Mouse (Mus musculus): ENCODE data around the gene Gm45808. TPM values are rescaled to one million over a fixed set of nuclear protein-coding genes. Genes with fewer than 3 reads are reported as not detected.
A peak's percentile ranks its signal among the peaks of the same experiment; 100 is the strongest.
"Not testable (repeated sequence)": the region's sequence is repeated elsewhere in the genome, so short reads cannot be mapped to it uniquely, and the experiment has no call there.

Gene Gm45808
- polyA plus RNA-seq, 1 experiment from 2014 or later, result not detected

DNA sequence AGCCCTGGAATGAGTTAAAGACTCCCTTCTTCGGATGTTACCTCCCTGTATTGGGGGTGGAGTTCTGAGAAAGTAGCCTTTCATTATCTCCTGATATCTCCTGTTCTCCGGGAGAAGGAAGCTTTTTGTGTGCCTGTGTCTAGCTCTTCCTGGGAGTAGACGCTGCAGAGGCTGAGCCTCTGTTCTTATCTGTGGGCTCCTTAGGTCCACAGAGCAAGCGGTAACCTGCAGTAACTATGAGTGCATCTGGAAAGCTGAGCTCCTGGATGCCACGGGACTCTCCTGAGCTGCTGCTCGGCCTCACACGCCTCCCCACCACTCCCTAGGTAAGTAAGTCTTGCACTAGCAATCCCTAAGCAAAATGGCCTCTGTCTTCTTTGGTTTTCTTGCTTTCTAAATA, 453 bp downstream of the Gm45808 start:
- Histone ChIP-seq H3K27ac (replicated peaks) (no peak overlapping the region), H3K4me1 (peaks cover 24% of the 10 kb centered on the region), H3K4me2 (no peak overlapping the region), H3K9ac (no peak overlapping the region), H3K36me3 (0 out of 2 replicates have a peak, but pooled peaks cover 2% of the 10 kb centered on the region), H3K4me3 (no peak overlapping the region), H3K27me3 (replicated peaks) (no peaks in the 10 kb centered on the region), H3K9me3 (no peaks in the 10 kb centered on the region)
- 47% methylated on average over 7 of the region's 7 CpGs for WGBS
- ATAC-seq (ENCODE audit: extremely low read depth, insufficient number of reproducible peaks, low FRiP score, low TSS enrichment), result no peak

DNA sequence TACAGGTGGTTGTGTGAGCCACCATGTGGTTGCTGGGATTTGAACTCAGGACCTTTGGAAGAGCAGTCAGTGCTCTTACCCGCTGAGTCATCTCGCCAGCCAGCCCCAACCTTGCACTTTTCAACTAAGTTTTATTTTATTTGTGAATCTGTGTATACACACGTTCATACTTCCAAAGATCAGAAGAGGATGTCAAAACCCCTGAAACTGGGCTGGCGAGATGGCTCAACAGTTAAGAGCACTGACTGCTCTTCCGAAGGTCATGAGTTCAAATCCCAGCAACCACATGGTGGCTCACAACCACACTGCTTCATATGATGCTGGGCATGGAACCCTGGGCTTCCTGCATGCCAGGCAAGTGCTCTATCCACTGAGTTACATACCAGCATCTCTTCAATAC, 1.6 kb downstream of the Gm45808 start:
- ATAC-seq (ENCODE audit: extremely low read depth, insufficient number of reproducible peaks, low FRiP score, low TSS enrichment); H3K9ac ChIP-seq; H3K9me3 ChIP-seq; H3K27ac ChIP-seq (replicated peaks); H3K27me3 ChIP-seq (replicated peaks); H3K36me3 ChIP-seq; H3K4me3 ChIP-seq; H3K4me2 ChIP-seq: not testable (repeated sequence)
- 85% methylated on average over 5 of the region's 5 CpGs for WGBS
- peaks cover 18% of the 10 kb centered on the region for H3K4me1 ChIP-seq

DNA sequence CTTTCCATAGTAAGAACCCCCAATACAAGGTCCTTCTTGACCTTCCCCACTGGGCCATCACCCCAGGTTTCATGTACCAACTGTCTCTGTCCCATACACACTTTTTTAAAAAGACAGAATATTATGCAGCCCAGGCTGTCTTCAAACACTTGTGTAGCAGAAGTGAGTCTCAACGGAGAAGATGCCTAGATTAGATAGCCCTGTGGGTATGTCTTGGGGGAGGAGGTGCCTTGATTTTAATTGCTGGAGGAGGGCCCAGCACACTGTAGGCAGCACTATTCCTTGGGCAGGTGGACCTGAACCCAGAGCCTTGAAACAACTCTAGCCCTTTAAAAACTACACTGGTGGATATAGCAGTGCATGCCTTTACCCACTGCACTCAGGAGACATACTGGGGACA, 4.4 kb downstream of the Gm45808 start:
- no peak for ATAC-seq (ENCODE audit: extremely low read depth, insufficient number of reproducible peaks, low FRiP score, low TSS enrichment)
- Histone ChIP-seq H3K4me1 (no peaks in the 10 kb centered on the region), H3K27me3 (replicated peaks) (no peaks in the 10 kb centered on the region), H3K4me3 (no peak overlapping the region), H3K9ac (no peak overlapping the region), H3K9me3 (no peaks in the 10 kb centered on the region), H3K27ac (replicated peaks) (no peak overlapping the region), H3K4me2 (no peak overlapping the region), H3K36me3 (0 out of 2 replicates have a peak, but pooled peaks cover 5% of the 10 kb centered on the region)
- 68% methylated on average over 1 of the region's 1 CpGs for WGBS

DNA sequence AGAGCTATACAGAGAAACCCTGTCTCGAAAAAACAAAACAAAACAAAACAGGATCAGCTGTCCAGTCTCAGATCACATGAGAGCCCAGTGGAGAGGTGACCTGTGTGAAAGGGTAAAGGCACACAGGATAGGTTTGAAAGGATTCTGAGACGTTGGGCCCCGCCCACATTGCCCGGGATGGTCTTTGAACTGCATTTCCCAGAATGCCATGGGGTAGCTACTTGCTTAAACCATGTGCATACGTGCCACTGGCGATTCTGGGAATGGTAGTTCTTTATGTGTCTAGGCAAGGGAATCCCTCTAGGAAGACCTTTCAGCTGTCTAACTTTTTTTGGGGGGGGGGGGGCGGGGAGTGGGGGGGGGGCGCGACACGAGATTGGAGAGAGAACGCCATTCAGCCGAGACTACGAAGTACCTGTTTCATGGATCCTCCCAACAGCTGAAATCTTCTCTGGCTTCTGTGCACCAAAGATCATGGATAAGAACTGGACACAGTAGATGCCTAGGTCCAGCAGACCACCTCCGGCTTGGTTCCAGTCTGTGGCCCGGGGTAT, 5.2 kb downstream of the Gm45808 start, which contains the start of gene Tulp2:
Tulp2 (plus strand) TSS at position 504 of the 554 bp plus-strand sequence.
- Histone ChIP-seq H3K36me3 (0 out of 2 replicates have a peak, but pooled peaks cover 5% of the 10 kb centered on the region), H3K4me2 (no peak within 1 kb of the TSS), H3K4me3 (no peak within 1 kb of the TSS), H3K9me3 (no peaks in the 10 kb centered on the region), H3K27ac (replicated peaks) (no peak within 1 kb of the TSS), H3K4me1 (no peaks in the 10 kb centered on the region), H3K9ac (no peak within 1 kb of the TSS), H3K27me3 (replicated peaks) (no peaks in the 10 kb centered on the region)
- peak; percentile 74; the same call in 1 of the 2 replicates for ATAC-seq (ENCODE audit: extremely low read depth, insufficient number of reproducible peaks, low FRiP score, low TSS enrichment)
- 49% methylated on average over 15 of the region's 15 CpGs for WGBS

- H3K4me3 ChIP-seq; H3K4me1 ChIP-seq; H3K27ac ChIP-seq (replicated peaks); H3K9me3 ChIP-seq; H3K27me3 ChIP-seq (replicated peaks); H3K4me2 ChIP-seq; H3K9ac ChIP-seq; ATAC-seq (ENCODE audit: extremely low read depth, insufficient number of reproducible peaks, low FRiP score, low TSS enrichment); H3K36me3 ChIP-seq: not testable (repeated sequence)
- WGBS, result 72% methylated on average over 3 of the region's 4 CpGs
Observed at GRCm38 (mm10) chr7:45480310-45480709, 6.3 kb downstream of the Gm45808 start.

- Histone ChIP-seq H3K4me1 (0 out of 2 replicates have a peak, but pooled peaks cover 3% of the 10 kb centered on the region), H3K4me3 (no peak overlapping the region), H3K36me3 (0 out of 2 replicates have a peak, but pooled peaks cover 4% of the 10 kb centered on the region), H3K27me3 (replicated peaks) (no peaks in the 10 kb centered on the region), H3K9me3 (no peaks in the 10 kb centered on the region), H3K9ac (no peak overlapping the region), H3K4me2 (no peak overlapping the region), H3K27ac (replicated peaks) (no peak overlapping the region)
- no peak for ATAC-seq (ENCODE audit: extremely low read depth, insufficient number of reproducible peaks, low FRiP score, low TSS enrichment)
- 90% methylated on average over 7 of the region's 7 CpGs for WGBS
Observed at GRCm38 (mm10) chr7:45478774-45479173, 7.8 kb downstream of the Gm45808 start.

DNA sequence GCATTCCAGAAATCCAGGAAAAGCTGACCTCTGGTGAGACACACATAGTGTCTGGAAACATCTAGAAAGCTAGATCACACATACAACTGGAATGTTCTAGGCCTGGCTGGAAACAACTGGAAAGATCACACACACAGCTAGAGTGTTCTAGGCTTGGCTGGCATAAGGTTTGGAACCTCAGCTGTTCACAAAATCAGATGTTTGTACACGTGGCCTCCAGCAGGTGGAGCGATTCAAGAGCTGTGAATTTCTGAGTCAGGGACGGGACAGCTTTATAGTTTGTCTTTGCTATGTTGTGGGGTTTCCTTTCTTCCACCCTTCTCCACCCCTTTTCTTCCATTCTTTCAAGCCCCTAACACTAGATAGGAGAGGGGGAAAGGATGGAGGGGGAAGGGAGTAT, 9.6 kb downstream of the Gm45808 start:
- Histone ChIP-seq H3K9me3 (no peaks in the 10 kb centered on the region), H3K27me3 (replicated peaks) (no peaks in the 10 kb centered on the region), H3K4me2 (no peak overlapping the region), H3K36me3 (0 out of 2 replicates have a peak, but pooled peaks cover 6% of the 10 kb centered on the region), H3K27ac (replicated peaks) (no peak overlapping the region), H3K4me3 (no peak overlapping the region), H3K9ac (0 out of 2 replicates have a peak overlapping the region, but pooled peaks have one; percentile 38), H3K4me1 (0 out of 2 replicates have a peak, but pooled peaks cover 3% of the 10 kb centered on the region)
- no peak for ATAC-seq (ENCODE audit: extremely low read depth, insufficient number of reproducible peaks, low FRiP score, low TSS enrichment)
- WGBS, result 15% methylated on average over 3 of the region's 3 CpGs

DNA sequence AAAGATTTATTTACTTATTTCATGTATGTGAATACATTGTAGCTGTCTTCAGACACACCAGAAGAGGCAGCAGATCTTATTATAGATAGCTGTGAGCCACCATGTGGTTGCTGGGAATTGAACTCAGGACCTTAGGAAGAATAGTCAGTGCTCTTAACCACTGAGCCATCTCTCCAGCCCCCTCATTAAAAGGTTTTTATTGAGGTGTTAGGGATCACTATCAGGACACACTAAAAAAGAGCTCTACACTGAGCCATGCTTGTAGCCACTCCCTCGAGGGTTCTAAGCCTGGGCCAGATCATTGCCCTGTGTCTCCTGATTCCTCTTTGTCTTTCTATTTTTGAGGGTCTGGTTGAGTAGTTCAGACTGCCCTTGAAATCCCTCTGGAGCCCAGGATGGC, 10.2 kb downstream of the Gm45808 start:
- WGBS, result 52% methylated on average over 1 of the region's 1 CpGs
- ATAC-seq (ENCODE audit: extremely low read depth, insufficient number of reproducible peaks, low FRiP score, low TSS enrichment), result no peak
- H3K4me2 ChIP-seq, result no peak overlapping the region
- no peak overlapping the region for H3K9ac ChIP-seq
- no peak overlapping the region for H3K27ac ChIP-seq (replicated peaks)
- 0 out of 2 replicates have a peak, but pooled peaks cover 6% of the 10 kb centered on the region for H3K36me3 ChIP-seq
- H3K9me3 ChIP-seq, result no peaks in the 10 kb centered on the region
- no peak overlapping the region for H3K4me3 ChIP-seq
- no peaks in the 10 kb centered on the region for H3K27me3 ChIP-seq (replicated peaks)
- 0 out of 2 replicates have a peak, but pooled peaks cover 3% of the 10 kb centered on the region for H3K4me1 ChIP-seq

GRCm38 (mm10) chr7:45475291-45475969, 11.2 kb downstream of the Gm45808 start:
- H3K4me3 ChIP-seq, result peak overlapping the region; percentile 41

GRCm38 (mm10) chr7:45470869-45471268, 15.7 kb downstream of the Gm45808 start:
- H3K9ac ChIP-seq, result peak overlapping the region; percentile 20; the same call in 1 of the 2 replicates
- no peak overlapping the region for H3K4me3 ChIP-seq
- H3K27me3 ChIP-seq (replicated peaks), result no peaks in the 10 kb centered on the region
- H3K4me2 ChIP-seq, result no peak overlapping the region
- H3K36me3 ChIP-seq, result 0 out of 2 replicates have a peak, but pooled peaks cover 4% of the 10 kb centered on the region
- peaks cover 15% of the 10 kb centered on the region for H3K4me1 ChIP-seq
- ATAC-seq (ENCODE audit: extremely low read depth, insufficient number of reproducible peaks, low FRiP score, low TSS enrichment), result no peak
- no peaks in the 10 kb centered on the region for H3K9me3 ChIP-seq
- 3% methylated on average over 3 of the region's 3 CpGs for WGBS
- H3K27ac ChIP-seq (replicated peaks), result no peak overlapping the region

More at GRCm38 (mm10) chr7:45475291-45475969, 11.2 kb downstream of the Gm45808 start:
- peak overlapping the region; percentile 63 for H3K4me2 ChIP-seq
- no peaks in the 10 kb centered on the region for H3K9me3 ChIP-seq
- peaks cover 7% of the 10 kb centered on the region; the same call in 1 of the 2 replicates for H3K4me1 ChIP-seq
- 0 out of 2 replicates have a peak, but pooled peaks cover 6% of the 10 kb centered on the region for H3K36me3 ChIP-seq
- WGBS, result 55% methylated on average over 16 of the region's 16 CpGs
- H3K27me3 ChIP-seq (replicated peaks), result no peaks in the 10 kb centered on the region
- H3K9ac ChIP-seq, result peak overlapping the region; percentile 79
- H3K27ac ChIP-seq (replicated peaks), result no peak overlapping the region
- ATAC-seq (ENCODE audit: extremely low read depth, insufficient number of reproducible peaks, low FRiP score, low TSS enrichment), result peak; percentile 39; the same call in 1 of the 2 replicates

DNA sequence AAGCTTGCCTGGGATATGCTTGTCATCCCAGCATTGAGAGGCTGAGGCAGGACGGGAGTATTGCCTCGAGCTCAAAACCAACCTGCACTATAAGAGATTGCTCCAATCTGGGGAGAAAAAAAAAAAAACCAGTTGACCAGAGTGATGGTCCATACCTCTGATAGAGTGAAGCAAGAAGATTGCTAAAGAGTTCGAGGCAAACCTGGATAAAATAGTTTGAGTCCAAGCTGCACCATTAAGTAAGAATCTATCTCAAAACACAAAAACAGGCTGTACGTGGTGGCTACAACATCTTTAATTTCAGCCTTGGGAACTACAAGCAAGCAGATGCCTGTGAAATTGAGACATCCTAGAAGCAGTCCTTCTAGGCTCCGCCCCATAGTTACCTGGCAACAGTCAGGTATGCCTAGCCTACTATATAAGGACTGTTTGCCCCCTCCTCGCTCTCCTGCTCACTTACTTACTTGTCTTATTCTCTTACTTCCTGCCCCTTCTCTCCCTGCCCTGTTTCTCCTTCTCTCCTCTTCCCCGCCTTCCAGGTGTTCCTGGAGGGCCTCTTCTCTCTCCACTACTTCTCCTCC, 19.4 kb downstream of the Gm45808 start:
- peak overlapping the region; percentile 69 for H3K4me3 ChIP-seq
- no peak overlapping the region for H3K27ac ChIP-seq (replicated peaks)
- no peaks in the 10 kb centered on the region for H3K27me3 ChIP-seq (replicated peaks)
- ATAC-seq (ENCODE audit: extremely low read depth, insufficient number of reproducible peaks, low FRiP score, low TSS enrichment), result no peak
- H3K4me1 ChIP-seq, result peaks cover 22% of the 10 kb centered on the region
- no peaks in the 10 kb centered on the region for H3K9me3 ChIP-seq
- 38% methylated on average over 7 of the region's 7 CpGs for WGBS
- H3K4me2 ChIP-seq, result peak overlapping the region; percentile 90
- peak overlapping the region; percentile 76 for H3K9ac ChIP-seq
- H3K36me3 ChIP-seq, result peaks cover 34% of the 10 kb centered on the region

Data from heart, embryonic 13.5 days (tissue).